Mouse (Mus musculus): ENCODE measurements around the gene Gmcl1. TPM values are rescaled to one million over a fixed set of nuclear protein-coding genes. Genes with fewer than 3 reads are reported as not detected.
A peak's percentile ranks its signal among the peaks of the same experiment; 100 is the strongest.

The Gmcl1 gene
- polyA plus RNA-seq, 1 experiment from 2014 or later = 7.5 TPM

GRCm38 (mm10) chr6:86754105-86754863 is 21.1 kb upstream of the Gmcl1 start:
- 94% methylated on average over 10 of the region's 10 CpGs for WGBS (ENCODE audit: missing documents)

GRCm38 (mm10) chr6:86752843-86753485 is 19.8 kb upstream of the Gmcl1 start:
- H3K27ac ChIP-seq = no peak overlapping the region
- H3K36me3 ChIP-seq (ENCODE audit: inconsistent target) = peaks cover 81% of the 10 kb centered on the region
- H3K79me2 ChIP-seq (ENCODE audit: inconsistent target) = no peaks in the 10 kb centered on the region
- no peak overlapping the region for H3K4me3 ChIP-seq (ENCODE audit: inconsistent target)
- 95% methylated on average over 5 of the region's 5 CpGs for WGBS (ENCODE audit: missing documents)

More at GRCm38 (mm10) chr6:86754105-86754863, 21.1 kb upstream of the Gmcl1 start:
- peaks cover 92% of the 10 kb centered on the region for H3K36me3 ChIP-seq (ENCODE audit: inconsistent target)
- H3K4me3 ChIP-seq (ENCODE audit: inconsistent target) = no peak overlapping the region
- no peak overlapping the region for H3K27ac ChIP-seq
- H3K79me2 ChIP-seq (ENCODE audit: inconsistent target) = no peaks in the 10 kb centered on the region

DNA sequence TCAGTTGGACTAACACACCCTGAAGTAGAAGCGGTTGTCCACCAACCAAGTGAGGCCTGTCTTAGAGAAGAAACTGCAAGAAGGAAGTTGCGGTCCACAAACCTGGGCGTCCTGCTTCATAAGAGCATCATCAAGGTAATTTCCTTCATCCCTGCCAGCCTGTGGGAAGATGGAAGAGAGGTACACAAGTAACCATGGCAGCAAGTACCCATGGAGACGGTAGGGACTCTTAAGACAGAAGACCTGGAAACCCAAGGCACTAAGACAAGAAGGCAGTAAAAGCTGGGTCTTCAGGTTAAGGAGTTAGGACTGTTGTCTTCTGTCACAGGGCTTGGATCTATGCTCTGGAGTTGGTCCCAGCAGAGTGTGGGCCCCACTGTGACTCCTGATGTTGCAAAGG is 17.8 kb upstream of the Gmcl1 start:
- WGBS (ENCODE audit: missing documents) = 91% methylated on average over 4 of the region's 4 CpGs
- no peak overlapping the region for H3K4me3 ChIP-seq (ENCODE audit: inconsistent target)
- H3K79me2 ChIP-seq (ENCODE audit: inconsistent target) = no peaks in the 10 kb centered on the region
- H3K36me3 ChIP-seq (ENCODE audit: inconsistent target) = peaks cover 71% of the 10 kb centered on the region
- no peak overlapping the region for H3K27ac ChIP-seq

DNA sequence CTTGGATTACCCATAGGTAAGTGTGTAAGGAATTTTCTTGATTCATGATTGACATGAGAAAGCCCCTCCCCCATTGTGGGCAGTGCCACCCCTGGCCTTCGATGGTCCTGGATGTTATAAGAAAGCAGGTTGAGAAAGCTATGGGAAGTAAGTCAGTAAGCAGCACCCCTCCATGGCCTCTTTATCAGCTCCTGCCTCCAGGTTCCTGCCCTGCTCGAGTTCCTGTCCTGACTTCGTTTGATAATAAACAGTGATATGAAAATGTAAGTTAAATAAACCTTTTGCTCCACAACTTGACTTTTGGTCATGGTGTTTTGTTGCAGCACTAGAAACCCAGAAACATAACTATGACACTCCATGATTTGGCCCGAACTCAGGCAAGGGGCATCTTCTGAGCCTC is 16.6 kb upstream of the Gmcl1 start:
- Histone ChIP-seq H3K4me3 (ENCODE audit: inconsistent target) (no peak overlapping the region), H3K27ac (no peak overlapping the region), H3K36me3 (ENCODE audit: inconsistent target) (peaks cover 68% of the 10 kb centered on the region), H3K79me2 (ENCODE audit: inconsistent target) (no peaks in the 10 kb centered on the region)
- WGBS (ENCODE audit: missing documents) = 72% methylated on average over 3 of the region's 4 CpGs

DNA sequence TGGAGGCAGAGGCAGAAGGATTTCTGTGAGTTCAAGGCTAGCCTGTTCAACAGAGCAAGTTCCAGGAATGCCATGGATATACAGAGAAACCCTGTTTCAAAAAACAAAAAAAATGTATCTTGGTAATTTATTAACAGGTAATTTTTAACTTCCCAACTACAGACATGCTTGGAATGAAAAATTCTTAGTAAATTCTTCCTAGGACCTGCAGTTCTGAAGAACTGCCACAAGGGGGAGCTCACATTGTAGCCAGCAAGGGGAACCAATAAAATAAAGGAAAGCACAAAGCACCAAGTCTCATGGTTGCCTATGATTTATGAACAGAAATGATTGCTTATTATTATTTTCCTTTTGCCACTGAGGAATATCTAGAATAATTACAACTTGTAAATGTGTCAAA is 14.0 kb upstream of the Gmcl1 start:
- Histone ChIP-seq H3K36me3 (ENCODE audit: inconsistent target) (peaks cover 68% of the 10 kb centered on the region), H3K79me2 (ENCODE audit: inconsistent target) (no peaks in the 10 kb centered on the region), H3K4me3 (ENCODE audit: inconsistent target) (no peak overlapping the region), H3K27ac (no peak overlapping the region)

DNA sequence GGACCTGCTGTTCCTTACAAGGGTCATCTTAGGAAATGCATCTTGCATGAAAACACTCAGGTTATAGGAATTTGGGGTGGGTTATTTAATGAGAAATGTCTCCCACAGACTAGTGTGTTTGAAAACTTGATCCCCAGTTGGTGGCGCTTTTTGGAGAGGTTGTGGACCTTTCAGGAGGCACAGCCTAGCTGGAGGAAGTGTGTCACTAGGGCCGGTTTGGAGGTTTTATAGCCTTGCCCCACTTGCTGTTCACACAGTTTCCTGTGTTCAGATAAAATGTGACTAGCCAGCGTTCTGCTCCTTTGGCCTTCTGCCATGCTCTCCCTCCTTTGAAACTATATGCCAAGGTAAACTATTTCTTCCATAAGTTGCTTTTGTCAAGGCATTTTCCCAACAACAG is 7.5 kb upstream of the Gmcl1 start:
- WGBS (ENCODE audit: missing documents) = 48% methylated on average over 3 of the region's 3 CpGs
- H3K27ac ChIP-seq = no peak overlapping the region
- H3K79me2 ChIP-seq (ENCODE audit: inconsistent target) = no peaks in the 10 kb centered on the region
- peaks cover 86% of the 10 kb centered on the region for H3K36me3 ChIP-seq (ENCODE audit: inconsistent target)
- no peak overlapping the region for H3K4me3 ChIP-seq (ENCODE audit: inconsistent target)

GRCm38 (mm10) chr6:86736830-86737229 is 3.6 kb upstream of the Gmcl1 start:
- H3K36me3 ChIP-seq (ENCODE audit: inconsistent target) = peaks cover 51% of the 10 kb centered on the region
- H3K27ac ChIP-seq = no peak overlapping the region
- WGBS (ENCODE audit: missing documents) = 94% methylated on average over 6 of the region's 6 CpGs
- no peak overlapping the region for H3K4me3 ChIP-seq (ENCODE audit: inconsistent target)
- peaks cover 8% of the 10 kb centered on the region; the same call in 1 of the 2 replicates for H3K79me2 ChIP-seq (ENCODE audit: inconsistent target)

DNA sequence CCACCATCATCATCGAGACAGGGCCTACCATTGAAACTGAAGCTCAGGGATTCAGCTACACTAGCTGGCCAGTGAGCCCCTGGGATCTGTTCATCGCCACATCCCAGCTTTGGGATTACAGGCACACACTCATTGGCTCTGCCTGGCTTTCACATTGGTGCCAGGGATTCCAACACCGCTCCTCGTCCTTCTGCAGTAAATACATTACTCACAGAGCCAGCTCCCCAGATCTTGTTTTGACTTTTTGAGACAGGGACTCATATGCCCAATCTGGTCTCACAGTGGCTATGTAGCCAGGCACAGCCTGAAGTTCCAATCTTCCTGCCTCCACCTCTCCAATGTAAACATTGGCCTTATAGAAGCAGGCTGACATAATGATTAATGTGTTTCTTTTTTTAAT is 3.1 kb upstream of the Gmcl1 start:
- Histone ChIP-seq H3K36me3 (ENCODE audit: inconsistent target) (peaks cover 45% of the 10 kb centered on the region), H3K79me2 (ENCODE audit: inconsistent target) (peaks cover 13% of the 10 kb centered on the region), H3K27ac (no peak overlapping the region), H3K4me3 (ENCODE audit: inconsistent target) (no peak overlapping the region)
- WGBS (ENCODE audit: missing documents) = 82% methylated on average over 4 of the region's 4 CpGs

DNA sequence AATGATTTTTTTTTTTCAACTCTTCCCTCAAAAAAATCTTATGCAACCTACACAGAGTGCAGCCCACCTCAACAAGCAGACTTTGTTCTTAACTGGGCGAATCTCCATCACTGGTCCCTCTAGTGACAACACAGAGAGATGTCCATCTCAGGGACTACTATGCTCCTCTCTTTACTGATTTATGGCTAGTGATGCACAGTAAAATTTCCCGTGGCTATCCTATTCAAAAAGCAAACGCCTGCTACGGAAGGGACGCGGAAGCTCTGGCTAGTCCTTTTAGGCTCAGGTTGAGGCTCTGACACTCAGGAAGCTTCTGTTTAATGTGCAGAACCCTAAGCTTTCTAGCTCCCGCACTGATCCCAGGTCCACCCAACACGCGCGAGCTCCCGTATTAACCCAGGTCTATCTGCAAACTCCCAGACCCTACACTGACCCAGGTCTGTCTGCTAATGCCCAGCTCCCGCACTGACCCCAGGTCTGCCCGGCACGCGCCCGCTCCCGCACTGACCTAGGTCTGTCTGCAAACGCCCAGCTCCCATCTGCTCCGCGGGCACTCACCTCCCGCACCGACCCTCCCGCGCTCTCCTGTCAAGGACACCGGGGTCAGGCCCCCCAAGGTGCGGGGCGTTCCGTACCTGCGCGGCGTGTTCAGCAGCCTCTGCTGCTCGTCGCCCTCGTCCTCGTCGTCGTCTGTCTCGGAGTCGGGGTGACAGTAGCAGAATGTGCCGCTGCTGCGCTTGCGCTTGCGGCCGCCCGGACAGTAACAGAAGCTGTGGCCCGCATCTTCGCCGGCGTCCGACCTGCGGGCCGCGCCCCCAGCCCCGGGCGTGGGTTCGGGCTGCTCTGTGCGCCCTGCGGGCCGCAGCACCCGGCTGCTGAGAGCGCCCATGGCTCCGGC is 658 bp downstream of the Gmcl1 start:
- Histone ChIP-seq H3K36me3 (ENCODE audit: inconsistent target) (peaks cover 8% of the 10 kb centered on the region; the same call in 1 of the 2 replicates), H3K79me2 (ENCODE audit: inconsistent target) (peaks cover 50% of the 10 kb centered on the region), H3K27ac (no peak overlapping the region), H3K4me3 (ENCODE audit: inconsistent target) (peak overlapping the region; percentile 55)
- WGBS (ENCODE audit: missing documents) = under 1% methylated on average over 61 of the region's 62 CpGs

GRCm38 (mm10) chr6:86728711-86729110 is 4.5 kb downstream of the Gmcl1 start:
- 100% methylated on average over 5 of the region's 5 CpGs for WGBS (ENCODE audit: missing documents)
- no peak overlapping the region for H3K4me3 ChIP-seq (ENCODE audit: inconsistent target)
- no peaks in the 10 kb centered on the region for H3K36me3 ChIP-seq (ENCODE audit: inconsistent target)
- H3K27ac ChIP-seq = no peak overlapping the region
- peaks cover 67% of the 10 kb centered on the region for H3K79me2 ChIP-seq (ENCODE audit: inconsistent target)

- Histone ChIP-seq H3K36me3 (ENCODE audit: inconsistent target) (peaks cover 3% of the 10 kb centered on the region; the same call in 1 of the 2 replicates), H3K79me2 (ENCODE audit: inconsistent target) (peaks cover 12% of the 10 kb centered on the region; the same call in 1 of the 2 replicates), H3K27ac (no peak overlapping the region), H3K4me3 (ENCODE audit: inconsistent target) (no peak overlapping the region)
- WGBS (ENCODE audit: missing documents) = 94% methylated on average over 3 of the region's 3 CpGs
Measured at GRCm38 (mm10) chr6:86721977-86722376, 11.2 kb downstream of the Gmcl1 start.

DNA sequence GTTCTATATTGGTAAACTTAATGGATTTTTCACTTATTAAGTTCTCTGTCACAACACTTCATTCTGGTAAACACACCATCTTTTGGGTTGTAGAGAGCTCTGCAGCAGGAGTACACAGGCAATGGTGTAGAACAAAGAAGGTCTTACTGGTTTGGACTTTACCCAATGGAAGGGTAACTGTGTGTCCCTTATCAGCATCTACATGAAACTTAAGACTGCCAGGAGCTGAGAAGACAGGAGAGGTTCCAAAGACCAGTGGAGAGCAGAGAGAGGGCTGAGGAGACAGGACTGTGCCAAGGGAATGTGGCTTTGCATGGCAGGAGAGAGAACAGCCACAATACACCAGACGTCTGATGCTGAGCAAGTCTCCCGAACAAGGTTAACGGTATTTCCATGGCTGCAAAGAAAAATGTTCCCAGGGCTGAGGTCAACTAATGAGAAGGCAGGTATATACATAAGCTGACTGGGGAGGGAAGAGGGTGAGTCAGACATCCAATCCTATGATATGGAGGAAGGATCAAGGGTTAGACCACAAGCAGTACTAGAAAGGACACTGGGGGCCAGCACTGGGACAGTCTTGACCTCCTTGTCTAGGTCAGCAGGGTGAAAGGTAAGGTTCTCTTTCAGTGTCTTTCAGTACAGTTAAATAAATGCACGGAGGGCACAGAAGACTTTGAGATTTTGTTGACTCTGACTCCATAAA is 25.0 kb downstream of the Gmcl1 start:
- Histone ChIP-seq H3K4me3 (ENCODE audit: inconsistent target) (no peak overlapping the region), H3K36me3 (ENCODE audit: inconsistent target) (peaks cover 21% of the 10 kb centered on the region; the same call in 1 of the 2 replicates), H3K27ac (no peak overlapping the region), H3K79me2 (ENCODE audit: inconsistent target) (no peaks in the 10 kb centered on the region)
- 80% methylated on average over 4 of the region's 4 CpGs for WGBS (ENCODE audit: missing documents)

DNA sequence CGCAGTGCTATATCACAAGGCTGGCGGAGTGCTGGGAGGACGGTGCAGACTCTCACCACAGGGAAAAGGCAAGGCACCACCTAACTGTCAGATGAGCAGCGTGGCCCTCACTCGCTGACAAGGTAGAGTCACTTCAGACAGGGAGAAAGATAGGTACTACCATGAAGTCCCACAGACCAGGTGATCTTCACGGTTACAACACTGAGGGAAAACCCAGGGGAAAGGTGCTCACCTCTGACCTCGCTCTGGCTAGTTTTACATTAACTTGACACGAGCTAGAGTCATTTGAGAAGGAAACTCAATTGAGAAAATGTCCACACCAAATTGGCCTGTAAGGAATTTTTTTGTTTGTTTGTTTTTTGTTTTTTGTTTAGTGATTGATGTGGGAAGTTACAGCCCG is 30.6 kb downstream of the Gmcl1 start:
- H3K27ac ChIP-seq = no peak overlapping the region
- no peaks in the 10 kb centered on the region for H3K79me2 ChIP-seq (ENCODE audit: inconsistent target)
- WGBS (ENCODE audit: missing documents) = 91% methylated on average over 9 of the region's 9 CpGs
- H3K36me3 ChIP-seq (ENCODE audit: inconsistent target) = peaks cover 62% of the 10 kb centered on the region
- no peak overlapping the region for H3K4me3 ChIP-seq (ENCODE audit: inconsistent target)

DNA sequence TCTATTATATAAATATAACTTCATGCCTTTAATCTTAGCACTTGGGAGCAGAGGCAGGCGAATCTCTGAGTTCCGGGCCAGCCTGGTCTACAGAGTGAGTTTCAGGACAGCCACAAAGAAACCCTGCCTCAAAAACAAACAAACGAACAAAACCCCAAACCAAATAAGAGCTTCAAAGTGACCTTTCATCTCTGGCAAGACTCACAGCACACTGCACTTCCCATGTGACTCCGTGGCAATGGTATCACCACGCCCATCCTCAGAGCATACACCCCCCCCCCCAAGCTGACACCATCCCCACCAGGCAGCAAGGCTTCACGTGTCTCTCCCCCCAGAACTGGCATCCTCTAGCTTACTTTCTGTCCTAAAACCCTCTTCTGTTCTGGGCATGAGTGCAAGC is 35.3 kb downstream of the Gmcl1 start:
- Histone ChIP-seq H3K79me2 (ENCODE audit: inconsistent target) (no peaks in the 10 kb centered on the region), H3K27ac (no peak overlapping the region), H3K36me3 (ENCODE audit: inconsistent target) (peaks cover 52% of the 10 kb centered on the region), H3K4me3 (ENCODE audit: inconsistent target) (no peak overlapping the region)
- 81% methylated on average over 5 of the region's 6 CpGs for WGBS (ENCODE audit: missing documents)

Measured in macrophage (primary cell).